Mouse (Mus musculus) urinary bladder, postnatal 36 days (tissue): ENCODE data around the gene Fam161b.
"Not testable (repeated sequence)": the region's sequence is repeated elsewhere in the genome, so short reads cannot be mapped to it uniquely, and the experiment has no call there.

Experiments used
- DNase-seq, 2 experiments: peaks; one replicate each; pipeline ENCODE4 v3.0.0; 2022; ENCODE audit warnings: low spot score in 2 of 2, mixed read lengths in 1 of 2

Gene Fam161b

DNA sequence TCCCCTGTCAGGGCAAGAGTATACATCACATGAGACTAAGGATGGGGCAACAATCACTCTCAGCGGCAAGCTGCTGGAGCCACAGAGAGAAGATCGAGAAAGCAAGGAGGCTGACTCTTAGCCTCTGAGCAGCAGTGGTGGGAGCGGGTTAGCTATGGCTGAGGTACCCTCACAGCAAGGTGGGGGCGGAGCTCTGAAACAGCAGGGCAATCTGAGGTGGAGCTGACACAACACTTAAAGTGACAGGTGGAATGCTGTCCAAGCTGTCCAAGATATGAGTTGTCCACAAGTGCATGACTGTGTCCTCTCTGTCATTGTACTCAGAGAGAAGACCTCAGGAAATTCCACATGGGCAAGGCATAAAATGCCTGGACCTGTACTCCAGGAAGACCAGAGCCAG is 20.7 kb upstream of the Fam161b start:
- DNase-seq: no peak

DNA sequence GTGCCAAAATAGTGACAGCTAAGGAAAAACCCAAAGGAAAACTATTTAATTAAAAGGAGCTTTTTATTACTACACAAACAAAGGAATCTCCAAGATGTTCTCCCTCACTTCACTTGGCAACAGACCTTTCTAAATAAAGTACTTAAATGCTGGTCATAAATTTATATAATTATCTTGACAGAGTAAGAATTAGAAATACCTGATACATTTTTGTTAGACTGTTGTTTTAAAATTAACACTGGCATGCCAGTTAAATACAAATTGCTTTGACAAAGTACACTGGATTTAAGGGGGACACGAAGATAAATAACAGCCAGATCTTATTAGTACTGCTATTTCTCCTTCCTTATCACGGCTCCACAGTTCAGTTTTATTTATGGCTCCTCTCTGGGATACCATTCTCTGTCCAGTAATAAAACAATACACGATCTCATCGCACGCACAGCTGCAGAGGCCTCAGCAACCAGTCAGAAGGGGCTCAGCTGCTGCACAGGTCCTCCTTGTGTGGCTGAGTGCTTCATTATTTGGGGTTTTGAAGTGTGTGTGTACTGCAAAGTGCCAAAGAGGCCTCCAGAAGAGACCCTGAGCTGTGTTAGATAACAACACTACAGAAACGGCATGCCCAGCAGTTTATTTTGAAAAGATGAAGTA is 12.3 kb upstream of the Fam161b start:
- no peak for DNase-seq

DNA sequence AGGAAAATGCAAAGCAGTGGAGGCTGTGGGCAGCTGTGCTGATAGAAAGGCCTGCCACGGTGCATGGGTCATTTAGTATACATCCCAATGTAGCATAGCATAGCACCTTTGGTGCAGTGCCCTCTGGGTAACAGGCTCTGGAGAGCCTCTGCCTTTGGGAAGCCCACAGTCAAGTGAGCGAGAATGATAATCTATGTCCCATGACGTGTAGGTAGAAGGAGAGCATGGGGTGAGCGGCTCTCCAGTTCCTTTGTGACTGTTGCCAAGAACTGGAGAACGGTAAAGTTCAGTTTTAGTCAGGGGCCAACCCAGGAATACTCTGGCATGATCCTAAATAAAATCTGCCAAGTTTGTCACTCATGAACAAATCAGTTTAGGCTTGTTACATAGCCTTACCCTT is 10.0 kb upstream of the Fam161b start:
- DNase-seq: no peak

- DNase-seq: no peak
Observed at GRCm38 (mm10) chr12:84366971-84367370, 5.3 kb upstream of the Fam161b start.

- no peak for DNase-seq
Observed at GRCm38 (mm10) chr12:84365137-84365536, 3.5 kb upstream of the Fam161b start.

- no peak for DNase-seq
Observed at GRCm38 (mm10) chr12:84364291-84364690, 2.7 kb upstream of the Fam161b start.

- no peak for DNase-seq
Observed at GRCm38 (mm10) chr12:84362872-84363271, 1.2 kb upstream of the Fam161b start.

DNA sequence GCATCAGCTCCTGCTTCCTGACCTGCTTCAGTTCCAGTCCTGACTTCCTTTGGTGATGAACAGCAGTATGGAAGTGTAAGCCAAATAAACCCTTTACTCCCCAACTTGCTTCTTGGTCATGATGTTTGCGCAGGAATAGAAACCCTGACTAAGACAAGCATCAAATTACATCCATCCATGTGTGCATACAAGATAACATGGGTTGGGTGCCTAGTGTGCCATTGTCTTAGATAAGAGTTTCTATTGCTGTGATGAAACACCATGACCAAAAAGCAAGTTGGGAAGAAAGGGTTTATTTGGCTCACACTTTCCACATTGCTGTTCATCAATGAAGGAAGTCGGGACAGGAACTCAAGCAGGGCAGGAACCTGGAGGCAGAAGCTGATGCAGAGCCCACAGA is 2.9 kb downstream of the Fam161b start:
- DNase-seq: not testable (repeated sequence)

DNA sequence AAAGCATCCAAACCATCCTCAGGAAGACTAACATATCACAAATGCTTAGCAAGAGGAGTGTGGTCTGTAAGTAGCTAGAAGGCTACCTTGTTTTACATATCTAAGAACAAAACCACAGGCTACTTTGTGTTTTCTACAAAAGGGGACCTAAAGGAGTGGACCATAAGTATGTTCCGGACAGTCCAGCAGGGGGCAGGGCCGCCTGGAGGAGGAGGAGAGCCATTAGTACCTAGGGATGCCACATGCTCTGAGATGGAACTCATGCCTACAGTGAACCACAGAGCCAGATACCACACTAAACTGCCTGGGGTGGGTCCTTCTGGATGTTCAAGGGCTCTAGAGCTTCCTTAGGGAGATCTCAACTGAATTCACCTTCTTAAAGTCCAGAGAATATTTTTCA is 14.4 kb downstream of the Fam161b start:
- peak in 1 of 2 experiments; percentile 41 for DNase-seq

GRCm38 (mm10) chr12:84336963-84337625 is 24.5 kb downstream of the Fam161b start:
- DNase-seq: no peak

DNA sequence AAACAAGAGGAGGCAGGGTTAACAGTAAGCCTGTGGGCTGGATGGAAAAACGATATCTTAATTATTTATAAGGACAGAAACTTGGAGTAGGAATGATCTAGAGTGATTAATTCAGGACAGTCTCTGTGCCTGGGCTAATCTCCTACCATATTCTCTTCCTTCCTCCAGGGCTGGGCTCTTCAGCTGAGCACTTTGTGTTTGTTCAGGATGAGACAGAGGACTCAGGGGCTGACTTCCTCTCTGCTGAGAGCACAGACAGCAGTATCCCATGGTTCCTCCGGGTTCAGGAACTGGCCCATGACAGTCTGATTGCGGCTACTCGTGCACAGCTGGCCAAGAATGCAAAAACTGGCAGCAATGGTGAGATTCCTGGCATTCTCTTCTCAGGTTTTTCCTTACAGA is 34.5 kb downstream of the Fam161b start:
- no peak for DNase-seq

DNA sequence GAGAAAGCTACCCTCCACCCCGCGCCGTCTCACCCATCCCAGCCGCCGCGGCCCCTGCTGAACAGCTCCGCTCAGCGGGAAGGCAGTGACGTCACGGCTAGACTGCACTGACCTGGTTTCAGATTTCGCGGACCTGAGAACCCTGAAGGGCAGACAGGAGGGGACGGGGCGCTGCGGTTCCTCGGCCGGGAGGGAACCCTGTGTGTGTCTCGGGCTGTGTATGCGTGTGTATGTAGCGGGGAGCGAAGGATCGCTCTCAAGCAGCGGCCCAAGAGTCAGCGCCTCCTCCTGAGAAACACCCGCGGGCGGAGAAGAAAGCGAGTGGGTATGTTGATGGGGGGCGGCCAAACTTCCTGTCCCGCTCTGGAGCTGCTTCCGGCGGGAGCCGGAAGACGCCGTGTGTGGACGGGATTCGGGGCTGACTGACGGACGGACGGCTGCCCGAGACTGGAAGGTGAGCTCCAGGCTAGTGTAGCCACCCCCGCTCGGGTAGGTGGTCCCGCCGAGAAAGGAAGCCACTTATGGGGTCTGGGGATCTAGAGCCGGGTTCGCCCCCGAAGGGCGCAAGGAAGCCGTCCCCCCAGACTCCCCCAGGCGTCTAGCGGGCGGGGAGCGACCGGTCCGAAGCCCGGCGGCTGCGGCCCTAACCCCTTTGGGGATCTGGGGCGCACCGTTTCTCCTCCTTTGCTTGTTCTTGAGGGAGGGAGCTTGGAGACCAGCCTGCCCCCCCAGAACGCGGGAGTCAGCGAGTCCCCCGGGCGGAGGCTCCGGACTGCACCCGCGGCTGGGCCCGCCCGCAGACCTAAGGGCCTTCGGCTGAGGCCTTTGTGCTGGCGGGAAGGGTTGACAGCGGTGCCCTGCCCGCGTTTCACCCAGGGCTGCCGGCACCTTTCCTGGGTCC is 44.7 kb downstream of the Fam161b start, which contains the start of gene Zfp410:
TSS of gene Zfp410 (plus strand) at position 132 of the 901 bp plus-strand sequence.
- peak; percentile 77 to 79 for DNase-seq

DNA sequence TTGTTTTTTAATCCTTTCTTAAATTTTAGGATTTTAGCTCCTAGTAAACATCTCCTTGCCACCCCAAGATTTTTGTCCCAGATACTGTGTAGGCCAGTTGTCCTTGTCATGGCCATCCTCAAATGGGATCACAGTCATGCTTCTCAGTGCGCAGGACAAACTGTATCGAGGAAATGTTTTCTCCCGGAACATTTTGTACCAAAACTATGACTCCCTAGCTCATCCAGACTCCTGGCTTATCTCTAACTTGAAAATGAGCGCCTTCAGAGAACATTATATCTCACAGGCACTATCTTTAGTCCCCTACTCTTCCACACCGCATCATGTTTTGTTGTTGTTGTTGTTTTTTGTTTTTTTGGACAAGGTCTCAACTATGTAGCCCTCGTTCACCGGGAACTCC is 45.6 kb downstream of the Fam161b start:
- DNase-seq: no peak

DNA sequence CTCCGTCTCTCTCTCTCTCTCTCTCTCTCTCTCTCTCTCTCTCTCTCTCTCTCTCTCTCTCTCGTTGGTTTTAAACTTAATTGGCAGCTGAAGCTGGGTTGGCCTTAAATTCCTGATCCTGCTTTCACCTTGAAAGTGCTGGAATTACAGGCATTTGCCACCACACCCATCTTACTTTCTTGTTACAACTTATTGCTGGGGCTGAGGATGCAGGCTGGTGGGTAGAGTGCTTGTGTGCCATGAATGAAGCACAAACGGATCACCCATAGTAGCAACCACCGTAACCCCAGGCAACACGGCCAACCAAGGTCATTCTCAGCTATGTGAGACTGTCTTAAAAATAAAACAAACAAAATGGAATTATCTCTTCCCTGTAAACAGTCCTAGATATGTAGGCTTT is 50.3 kb downstream of the Fam161b start:
- DNase-seq: no peak

GRCm38 (mm10) chr12:84304554-84304953 is 57.1 kb downstream of the Fam161b start:
- DNase-seq: no peak

GRCm38 (mm10) chr12:84304101-84304500 is 57.5 kb downstream of the Fam161b start:
- no peak for DNase-seq

GRCm38 (mm10) chr12:84299265-84299664 is 62.4 kb downstream of the Fam161b start:
- no peak for DNase-seq

- no peak for DNase-seq
Observed at GRCm38 (mm10) chr12:84297851-84298250, 63.8 kb downstream of the Fam161b start.
